Mouse (Mus musculus) heart, postnatal 10 days (tissue): ENCODE measurements at regions not wholly inside any gene's neighbourhood (a gene's known extent, or its start where the extent isn't known, plus 50 kb on each side); places are given as distances from the start of the nearest gene placed in this dataset.

Experiments
- DNase-seq, 2 experiments: peaks; one replicate each; pipeline ENCODE4 v3.0.0; 2021
- intact Hi-C: fragments of 180-260 bp; cut with DNase I; formaldehyde crosslinking; loops from one replicate; pipeline ENCODE4 v1.15.1; 2025

- intact Hi-C loops, result no loop called here
- no peak for DNase-seq
Observed at GRCm38 (mm10) chr4:142875105-142875504, 337.7 kb downstream of the Prdm2 start.

- DNase-seq, result no peak
- intact Hi-C loops, result no loop called here
Observed at GRCm38 (mm10) chr4:142866341-142866740, 346.5 kb downstream of the Prdm2 start.

GRCm38 (mm10) chr4:142865593-142865992, 347.2 kb downstream of the Prdm2 start:
- intact Hi-C loops, result no loop called here
- DNase-seq, result no peak

GRCm38 (mm10) chr4:142863939-142864338, 348.9 kb downstream of the Prdm2 start:
- peak in 1 of 2 experiments; percentile 20 for DNase-seq

GRCm38 (mm10) chr4:142860441-142860840, 352.4 kb downstream of the Prdm2 start:
- DNase-seq, result no peak
- intact Hi-C loops, result no loop called here

More at GRCm38 (mm10) chr4:142863939-142864338, 348.9 kb downstream of the Prdm2 start:
- intact Hi-C loops, result no loop called here

- intact Hi-C loops, result no loop called here
- DNase-seq, result peak; percentile 86 to 87
Observed at GRCm38 (mm10) chr4:142856626-142857025, 356.2 kb downstream of the Prdm2 start.

- no peak for DNase-seq
- intact Hi-C loops, result no loop called here
Observed at GRCm38 (mm10) chr4:142855635-142856034, 357.2 kb downstream of the Prdm2 start.

- intact Hi-C loops, result no loop called here
- DNase-seq, result no peak
Observed at GRCm38 (mm10) chr4:142853924-142854323, 358.9 kb downstream of the Prdm2 start.

- DNase-seq, result peak in 1 of 2 experiments; percentile 6
- intact Hi-C loops, result no loop called here
Observed at GRCm38 (mm10) chr4:142845066-142845696, 367.6 kb downstream of the Prdm2 start.

GRCm38 (mm10) chr4:142839540-142839939, 373.3 kb downstream of the Prdm2 start:
- no peak for DNase-seq
- intact Hi-C loops, result no loop called here

- no peak for DNase-seq
- intact Hi-C loops, result no loop called here
Observed at GRCm38 (mm10) chr4:142838363-142838964, 374.3 kb downstream of the Prdm2 start.

GRCm38 (mm10) chr4:142837636-142838035, 375.2 kb downstream of the Prdm2 start:
- no peak for DNase-seq
- intact Hi-C loops, result no loop called here

- no peak for DNase-seq
- intact Hi-C loops, result no loop called here
Observed at GRCm38 (mm10) chr4:142829711-142830110, 383.1 kb downstream of the Prdm2 start.

GRCm38 (mm10) chr4:142828969-142829368, 383.8 kb downstream of the Prdm2 start:
- DNase-seq, result no peak
- intact Hi-C loops, result no loop called here

GRCm38 (mm10) chr4:142826250-142826893, 386.4 kb downstream of the Prdm2 start:
- intact Hi-C loops, result no loop called here
- DNase-seq, result no peak

GRCm38 (mm10) chr4:142825786-142826185, 387.0 kb downstream of the Prdm2 start:
- intact Hi-C loops, result no loop called here
- DNase-seq, result no peak

GRCm38 (mm10) chr4:142818440-142818839, 394.4 kb downstream of the Prdm2 start:
- no peak for DNase-seq
- intact Hi-C loops, result no loop called here

GRCm38 (mm10) chr4:142816986-142817385, 395.8 kb downstream of the Prdm2 start:
- intact Hi-C loops, result no loop called here
- DNase-seq, result no peak

GRCm38 (mm10) chr4:142803819-142804218, 409.0 kb downstream of the Prdm2 start:
- intact Hi-C loops, result no loop called here
- DNase-seq, result peak; percentile 5 to 18

GRCm38 (mm10) chr4:142799291-142799690, 413.5 kb downstream of the Prdm2 start:
- intact Hi-C loops, result no loop called here
- no peak for DNase-seq

GRCm38 (mm10) chr4:142798834-142799233, 414.0 kb downstream of the Prdm2 start:
- no peak for DNase-seq
- intact Hi-C loops, result no loop called here

- DNase-seq, result no peak
- intact Hi-C loops, result no loop called here
Observed at GRCm38 (mm10) chr4:142792606-142792970, 420.2 kb downstream of the Prdm2 start.
